Mouse (Mus musculus) C2C12 (cell line): ENCODE measurements around the gene Nop9. TPM values are rescaled to one million over a fixed set of nuclear protein-coding genes. Genes with fewer than 3 reads are reported as not detected.

Experiments used
- H3K27me3 ChIP-seq: one replicate; pipeline ENCODE4 v1.6.1; 2011; ENCODE audit not compliant: control insufficient read depth, insufficient read depth, insufficient read length
- H3K36me3 ChIP-seq: one replicate; pipeline ENCODE4 v1.6.1; 2011; ENCODE audit not compliant: control insufficient read depth, insufficient read depth
- H3K4me3 ChIP-seq: one replicate; pipeline ENCODE4 v1.5.1; 2011; ENCODE audit warnings: mild to moderate bottlenecking, control low read depth; ENCODE audit not compliant: poor library complexity, insufficient read depth, severe bottlenecking
- H3K79me2 ChIP-seq: one replicate; pipeline ENCODE4 v1.6.1; 2011; ENCODE audit not compliant: control insufficient read depth, insufficient read depth
- H3K79me3 ChIP-seq: one replicate; pipeline ENCODE4 v1.6.1; 2011; ENCODE audit warnings: low read depth, control low read depth
- H3ac ChIP-seq: one replicate; pipeline ENCODE3; 2011; ENCODE audit warnings: low read depth; ENCODE audit not compliant: control insufficient read depth, insufficient read length
- CEBPB ChIP-seq: IDR thresholded peaks from one replicate; pipeline ENCODE4 v1.6.1; 2011; ENCODE audit warnings: low read depth, mild to moderate bottlenecking, control low read depth, moderate library complexity
- CTCF ChIP-seq: IDR thresholded peaks from one replicate; pipeline ENCODE4 v1.5.1; 2011; ENCODE audit not compliant: control insufficient read depth, insufficient read depth, insufficient read length
- FOSL1 ChIP-seq: IDR thresholded peaks from one replicate; pipeline ENCODE4 v1.8.0; 2011; ENCODE audit warnings: mild to moderate bottlenecking, low read length; ENCODE audit not compliant: poor library complexity, insufficient read depth, severe bottlenecking
- MAX ChIP-seq: IDR thresholded peaks from one replicate; pipeline ENCODE4 v1.6.1; 2011; ENCODE audit warnings: mild to moderate bottlenecking, control low read depth
- MYOD1 ChIP-seq: IDR thresholded peaks from one replicate; pipeline ENCODE4 v1.6.1; 2011; ENCODE audit warnings: low read depth; ENCODE audit not compliant: control insufficient read depth, insufficient read length
- MYOG ChIP-seq: IDR thresholded peaks from one replicate; pipeline ENCODE4 v1.6.1; 2011; ENCODE audit not compliant: control insufficient read depth, insufficient read length; ENCODE audit errors: extremely low read depth
- USF1 ChIP-seq: IDR thresholded peaks from one replicate; pipeline ENCODE4 v1.6.1; 2011; ENCODE audit warnings: low read depth, mild to moderate bottlenecking, control low read depth, moderate library complexity
- polyA plus RNA-seq: library from polyadenylated mRNA; unstranded; fragments of >200 nt; fragmentation: generic; extraction: Trizol; gene quantifications from one replicate; pipeline ENCODE4 v1.2.1, GENCODE M21; 2012; ENCODE audit warnings: missing spikeins

Gene Nop9
- polyA plus RNA-seq, 1 experiment, result 38.6 TPM

GRCm38 (mm10) chr14:55737086-55737687 is 8.3 kb upstream of the Nop9 start:
- no peak overlapping the region for H3K4me3 ChIP-seq
- TF ChIP-seq USF1 (no peak), CTCF (no peak), CEBPB (no peak), MAX (no peak), MYOD1 (no peak), FOSL1 (no peak), MYOG (no peak)
- peaks cover 12% of the 10 kb centered on the region for H3K36me3 ChIP-seq
- H3K27me3 ChIP-seq, result no peaks in the 10 kb centered on the region
- no peak overlapping the region for H3ac ChIP-seq
- no peaks in the 10 kb centered on the region for H3K79me3 ChIP-seq
- no peaks in the 10 kb centered on the region for H3K79me2 ChIP-seq

GRCm38 (mm10) chr14:55743711-55744110 is 1.8 kb upstream of the Nop9 start:
- no peaks in the 10 kb centered on the region for H3K27me3 ChIP-seq
- H3ac ChIP-seq, result no peak overlapping the region
- peaks cover 19% of the 10 kb centered on the region for H3K79me3 ChIP-seq
- no peak overlapping the region for H3K4me3 ChIP-seq
- H3K79me2 ChIP-seq, result peaks cover 36% of the 10 kb centered on the region
- peak; percentile 71 for TF ChIP-seq CTCF
- no peak for TF ChIP-seq USF1
- H3K36me3 ChIP-seq, result peaks cover 28% of the 10 kb centered on the region

- TF ChIP-seq CEBPB, result no peak
- TF ChIP-seq USF1, result no peak
- TF ChIP-seq MAX, result no peak
- no peak for TF ChIP-seq CTCF
- no peak for TF ChIP-seq MYOD1
- Histone ChIP-seq H3K27me3 (no peaks in the 10 kb centered on the region), H3K79me3 (peaks cover 19% of the 10 kb centered on the region), H3K4me3 (peak overlapping the region; percentile 79), H3K36me3 (peaks cover 43% of the 10 kb centered on the region), H3K79me2 (peaks cover 36% of the 10 kb centered on the region), H3ac (peak overlapping the region; percentile 75)
Observed at GRCm38 (mm10) chr14:55745861-55746237, 356 bp downstream of the Nop9 start.

GRCm38 (mm10) chr14:55747051-55747847 is 1.8 kb downstream of the Nop9 start:
- TF ChIP-seq MYOD1, result no peak
- TF ChIP-seq USF1, result no peak
- TF ChIP-seq CTCF, result no peak
- TF ChIP-seq FOSL1, result no peak
- TF ChIP-seq CEBPB, result no peak
- TF ChIP-seq MAX, result no peak
- no peak for TF ChIP-seq MYOG
- Histone ChIP-seq H3K79me2 (peaks cover 36% of the 10 kb centered on the region), H3K27me3 (no peaks in the 10 kb centered on the region), H3K4me3 (peak overlapping the region; percentile 79), H3K36me3 (peaks cover 51% of the 10 kb centered on the region), H3ac (no peak overlapping the region), H3K79me3 (peaks cover 19% of the 10 kb centered on the region)

GRCm38 (mm10) chr14:55757566-55757965 is 12.1 kb downstream of the Nop9 start:
- TF ChIP-seq USF1, result no peak
- no peak for TF ChIP-seq MYOG
- TF ChIP-seq MYOD1, result no peak
- TF ChIP-seq CEBPB, result no peak
- TF ChIP-seq CTCF, result no peak
- no peak for TF ChIP-seq FOSL1
- no peak for TF ChIP-seq MAX
- H3K79me2 ChIP-seq, result no peaks in the 10 kb centered on the region
- H3K79me3 ChIP-seq, result no peaks in the 10 kb centered on the region
- H3K27me3 ChIP-seq, result peaks cover 14% of the 10 kb centered on the region
- H3K36me3 ChIP-seq, result peaks cover 36% of the 10 kb centered on the region
- no peak overlapping the region for H3ac ChIP-seq
- H3K4me3 ChIP-seq, result no peak overlapping the region
